Mouse (Mus musculus) 416B (cell line): ENCODE results near the gene Ltbp1.
"Not testable (repeated sequence)": the region's sequence is repeated elsewhere in the genome, so short reads cannot be mapped to it uniquely, and the experiment has no call there.

Experiments
- DNase-seq: peaks from one replicate; pipeline ENCODE4 v3.0.0; 2011; ENCODE audit warnings: low read depth

Ltbp1 gene

DNA sequence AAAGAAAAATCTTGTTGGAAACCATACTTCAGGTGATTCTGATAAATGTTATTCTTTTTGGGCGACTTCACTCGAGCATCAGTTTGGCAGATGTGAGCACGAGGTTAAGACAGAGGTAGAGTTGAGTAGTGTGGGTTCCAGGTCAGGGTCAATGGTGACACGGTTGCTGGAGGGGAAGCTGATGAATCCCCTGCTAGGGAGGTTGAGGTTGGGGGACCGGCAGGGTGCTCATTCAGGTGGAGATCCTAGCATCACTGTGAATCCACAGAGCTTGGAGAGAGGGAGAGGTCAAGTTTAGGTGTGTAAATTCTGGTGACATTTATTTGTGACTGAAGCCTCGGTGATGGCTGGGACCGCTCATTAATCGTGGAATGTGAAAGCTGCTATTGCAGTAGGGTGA is 110.2 kb downstream of the Ltbp1 start:
- DNase-seq = no peak

DNA sequence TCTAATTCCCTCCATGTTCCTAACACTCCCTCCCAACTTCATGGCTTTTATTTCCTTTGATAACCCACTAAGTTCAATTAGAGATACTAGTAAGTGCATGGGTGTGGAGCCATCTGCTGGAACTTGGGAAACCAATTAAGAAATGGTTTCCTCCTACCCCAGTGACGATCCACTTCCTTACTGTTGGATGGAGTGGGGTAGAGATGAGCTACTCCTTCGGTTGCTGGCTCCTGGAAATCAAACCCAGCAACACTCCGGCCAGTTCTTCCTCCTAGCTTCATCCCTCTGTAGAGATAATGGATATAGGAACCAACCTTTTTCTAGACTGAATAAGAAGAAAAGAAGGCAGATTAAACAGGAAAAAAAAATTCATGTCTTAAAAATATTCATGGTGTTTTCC is 113.5 kb downstream of the Ltbp1 start:
- no peak for DNase-seq

DNA sequence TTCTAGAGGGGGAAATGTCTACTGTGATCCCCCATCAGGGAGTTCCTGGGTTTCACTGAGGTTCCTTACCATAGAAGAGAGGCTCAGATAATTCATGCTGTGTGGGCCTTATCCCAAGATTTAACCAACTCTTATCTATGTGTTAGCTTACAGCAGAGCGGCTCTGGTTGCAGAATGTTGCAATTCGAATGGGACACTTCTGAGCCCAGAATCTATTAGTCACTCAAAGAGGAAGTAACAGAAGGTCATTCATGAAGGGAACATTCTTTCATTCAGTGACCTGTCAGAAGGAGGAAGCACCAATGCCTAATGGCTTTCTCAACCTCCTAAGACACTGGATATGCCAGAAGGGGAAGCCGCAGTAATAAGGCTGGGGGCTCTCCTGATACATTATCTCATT is 114.1 kb downstream of the Ltbp1 start:
- DNase-seq = peak; percentile 85

DNA sequence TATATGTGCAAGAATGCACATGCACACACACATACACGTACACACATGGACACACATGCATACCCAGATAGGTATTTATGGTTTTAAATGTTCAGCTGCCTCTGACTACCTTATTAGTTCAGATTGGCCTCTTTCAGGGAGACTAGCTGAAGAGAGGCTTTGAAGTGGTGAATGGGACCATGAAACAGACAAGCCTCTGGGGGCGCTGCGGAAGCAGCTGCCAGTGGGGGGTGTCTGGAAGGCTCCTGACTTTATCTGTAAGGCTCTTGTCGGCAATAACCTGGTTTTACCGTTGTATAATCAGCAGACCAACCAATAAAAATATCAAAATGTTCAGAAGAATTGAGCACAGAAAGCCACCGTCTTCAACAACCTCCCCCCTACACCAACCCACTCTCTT is 114.7 kb downstream of the Ltbp1 start:
- no peak for DNase-seq

DNA sequence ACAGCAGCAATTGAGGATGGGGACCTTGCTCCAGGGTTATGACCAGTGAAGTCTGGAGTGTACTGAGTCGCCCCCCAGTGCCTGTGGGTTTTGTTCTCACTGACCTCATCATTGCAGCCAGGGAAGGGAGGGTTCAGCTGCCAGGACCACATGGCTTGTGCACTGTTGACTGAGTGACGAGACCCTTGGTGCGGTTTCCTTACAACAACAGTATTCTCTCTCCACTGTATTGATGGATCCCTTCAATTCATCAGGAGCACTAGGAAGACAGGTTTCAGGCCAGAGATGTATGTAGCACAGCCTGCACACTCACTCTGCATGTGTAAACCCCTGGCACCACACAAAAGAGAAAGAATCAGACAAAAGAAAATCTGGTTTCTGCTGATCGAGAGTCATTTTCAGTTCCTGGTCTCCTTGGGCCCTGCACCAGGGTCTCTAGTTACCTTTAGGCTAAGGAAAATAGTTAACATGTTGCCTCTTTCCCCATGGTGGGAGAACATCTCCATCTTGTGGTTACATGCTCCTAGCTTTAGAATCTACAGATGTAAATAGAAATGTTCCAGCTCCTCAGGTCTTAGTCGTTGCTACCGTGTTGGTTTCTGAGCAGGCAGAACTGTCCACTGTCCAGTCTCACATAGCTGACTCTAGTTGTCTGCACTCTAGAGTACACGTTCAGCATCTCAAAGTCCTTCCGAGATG is 117.4 kb downstream of the Ltbp1 start:
- peak; percentile 4 for DNase-seq

DNA sequence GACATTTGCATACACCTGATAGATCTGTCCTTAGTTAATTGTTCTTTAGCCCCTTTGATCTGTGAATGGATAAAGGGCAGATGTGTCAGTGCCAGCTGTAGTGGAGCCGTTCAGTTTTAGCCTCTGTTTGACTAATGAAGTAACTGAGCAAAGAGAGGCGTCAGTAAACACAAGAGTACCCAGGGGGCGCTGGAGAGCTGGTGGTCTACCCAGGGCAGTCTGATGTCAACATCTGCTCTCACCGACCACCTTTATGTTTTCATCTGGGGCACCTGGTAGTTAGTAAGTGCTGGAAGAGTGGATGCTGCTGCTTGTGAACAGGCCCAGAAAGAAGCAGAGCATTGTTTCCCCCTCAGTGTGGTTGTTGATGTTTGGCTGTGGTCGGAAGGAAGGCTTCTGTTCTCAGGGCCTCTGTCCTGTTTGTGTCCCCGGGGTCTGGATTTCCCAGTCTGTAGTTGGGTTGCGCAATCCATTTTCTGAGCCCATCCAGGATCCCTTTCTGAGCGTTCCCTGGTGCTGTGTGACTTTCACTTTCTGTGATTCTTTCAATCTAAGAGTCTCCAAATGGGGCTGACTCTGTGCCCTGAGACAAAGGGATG is 123.1 kb downstream of the Ltbp1 start:
- DNase-seq = peak; percentile 9

DNA sequence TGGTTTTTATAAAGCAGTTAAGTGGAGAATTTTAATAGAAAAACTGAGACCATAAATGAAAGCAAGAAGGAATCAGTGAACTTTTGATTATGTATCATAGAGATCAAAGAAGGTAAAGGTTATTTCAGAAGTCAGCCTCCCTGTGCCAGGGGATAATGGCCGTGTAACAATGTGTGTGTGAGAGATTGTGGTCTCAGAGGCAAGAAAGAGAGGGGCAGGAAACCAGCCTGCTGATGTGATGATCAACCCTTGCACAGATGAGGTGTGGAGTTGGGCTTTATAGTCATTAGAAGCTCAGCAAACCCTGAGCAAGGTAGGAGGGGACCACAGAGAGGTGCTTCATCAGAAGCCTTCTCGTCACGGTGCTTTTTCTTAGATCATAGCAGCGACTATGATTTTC is 128.6 kb downstream of the Ltbp1 start:
- DNase-seq = no peak

DNA sequence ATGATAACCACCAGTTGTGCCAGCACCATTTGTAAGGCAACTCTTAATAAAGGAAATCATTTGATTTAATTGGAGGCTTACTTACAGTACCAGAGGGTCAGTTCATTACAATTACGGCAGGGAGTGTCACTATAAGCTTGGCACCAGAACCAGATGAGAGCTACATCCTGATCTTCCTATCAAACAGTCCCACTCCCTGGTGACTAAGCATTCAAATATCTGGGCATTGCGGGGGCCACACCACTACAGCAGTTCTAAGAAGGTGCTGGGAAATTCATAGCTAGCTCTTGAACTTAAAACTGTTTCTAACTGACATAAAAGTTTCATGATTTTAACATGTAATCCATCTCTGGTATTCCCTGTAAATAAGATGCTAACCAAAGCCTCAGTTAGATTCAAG is 134.4 kb downstream of the Ltbp1 start:
- DNase-seq = no peak

DNA sequence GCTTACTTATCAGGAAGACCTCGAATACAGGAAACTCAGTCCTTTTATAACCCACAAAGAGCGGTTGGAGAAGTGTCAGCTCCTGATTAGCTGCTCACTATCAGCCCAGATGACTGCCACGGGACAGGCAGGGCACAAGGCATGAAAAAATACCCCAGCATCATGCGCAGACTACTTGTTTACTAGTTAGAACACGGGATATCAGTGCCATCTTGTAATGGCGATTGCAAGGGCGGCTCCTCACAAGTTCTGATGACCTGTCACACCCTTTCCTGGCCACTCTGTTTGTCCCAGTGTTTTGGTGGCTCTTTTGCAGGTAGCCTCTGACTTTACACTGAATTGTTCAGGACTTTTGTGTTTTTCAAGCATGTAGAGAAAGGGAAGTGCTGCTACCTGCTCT is 137.5 kb downstream of the Ltbp1 start:
- DNase-seq = not testable (repeated sequence)

DNA sequence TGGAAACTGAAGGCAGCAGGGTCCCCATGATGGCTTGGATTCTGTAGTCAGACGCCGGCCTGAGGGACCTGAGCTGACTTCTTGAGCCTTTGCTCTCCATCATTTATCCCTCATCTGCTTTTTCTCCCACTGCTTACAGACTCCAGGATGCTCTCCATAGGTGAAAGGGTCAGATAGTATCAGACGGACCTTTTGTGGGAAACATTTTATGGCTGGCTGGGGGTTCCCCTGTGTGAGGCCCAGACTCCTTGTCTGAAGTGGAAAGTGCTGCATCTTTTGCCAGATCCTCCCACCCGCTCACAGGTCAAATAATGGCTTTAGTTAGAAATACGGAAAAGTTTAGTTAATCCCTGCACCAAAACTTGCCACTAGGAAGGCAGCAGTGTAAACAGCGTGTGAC is 138.6 kb downstream of the Ltbp1 start:
- DNase-seq = no peak

DNA sequence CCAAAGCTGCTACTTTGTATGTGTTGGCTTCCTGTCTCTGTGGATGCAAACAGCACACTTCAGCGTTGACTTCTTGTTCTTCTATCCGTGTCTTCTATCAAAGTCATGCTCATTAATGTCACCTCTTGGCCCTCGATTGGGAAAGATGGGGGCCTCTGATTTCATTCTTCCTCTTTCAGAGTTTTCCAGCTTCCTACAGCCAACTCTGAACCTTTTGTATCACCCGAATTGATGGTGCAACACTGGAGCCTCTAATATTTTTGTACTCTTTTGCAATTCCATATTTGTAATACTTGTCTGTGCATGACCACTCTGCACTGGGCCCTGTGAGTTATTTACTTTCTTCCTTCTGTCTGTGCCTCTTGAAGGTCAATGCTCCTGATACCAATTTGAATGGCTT is 141.8 kb downstream of the Ltbp1 start:
- DNase-seq = peak; percentile 23

DNA sequence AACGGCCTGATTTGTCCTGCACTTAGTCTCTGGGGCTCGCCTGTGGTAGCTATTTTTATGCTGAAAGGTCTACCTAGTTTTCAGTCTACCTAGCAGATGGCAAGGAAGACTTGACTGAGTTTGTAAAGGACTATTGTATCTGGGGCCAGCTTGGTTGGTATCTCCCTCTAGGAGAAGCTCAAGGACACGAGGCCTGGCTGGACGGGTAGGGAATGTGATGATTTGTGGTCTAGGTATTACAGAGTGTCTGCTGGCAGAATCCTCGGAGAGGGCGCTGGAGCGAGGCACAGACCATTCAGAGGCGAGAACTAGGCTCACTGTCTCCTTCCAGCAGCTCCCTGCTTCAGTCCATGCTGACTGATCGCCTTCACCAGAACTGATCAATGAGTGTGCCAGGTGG is 146.4 kb downstream of the Ltbp1 start:
- DNase-seq = no peak

DNA sequence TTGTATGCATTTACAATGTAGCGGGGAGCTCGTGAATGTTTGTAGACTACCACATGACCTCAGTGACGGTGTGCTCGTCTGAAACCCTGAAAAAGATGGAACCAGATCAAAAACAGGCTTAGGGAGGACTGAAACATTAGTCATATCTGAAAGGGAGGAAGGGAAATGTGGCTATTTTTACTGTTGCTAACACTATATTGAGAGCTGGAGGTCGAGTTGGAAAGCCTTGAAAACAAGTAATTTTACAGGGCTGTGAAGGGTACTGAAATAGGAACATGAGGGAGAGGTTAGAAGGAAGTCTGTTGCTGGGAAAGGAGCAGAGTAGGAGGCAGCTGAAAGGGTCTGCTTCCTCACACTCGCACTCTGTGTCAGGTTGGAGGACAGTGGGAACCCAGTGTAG is 147.7 kb downstream of the Ltbp1 start:
- no peak for DNase-seq

DNA sequence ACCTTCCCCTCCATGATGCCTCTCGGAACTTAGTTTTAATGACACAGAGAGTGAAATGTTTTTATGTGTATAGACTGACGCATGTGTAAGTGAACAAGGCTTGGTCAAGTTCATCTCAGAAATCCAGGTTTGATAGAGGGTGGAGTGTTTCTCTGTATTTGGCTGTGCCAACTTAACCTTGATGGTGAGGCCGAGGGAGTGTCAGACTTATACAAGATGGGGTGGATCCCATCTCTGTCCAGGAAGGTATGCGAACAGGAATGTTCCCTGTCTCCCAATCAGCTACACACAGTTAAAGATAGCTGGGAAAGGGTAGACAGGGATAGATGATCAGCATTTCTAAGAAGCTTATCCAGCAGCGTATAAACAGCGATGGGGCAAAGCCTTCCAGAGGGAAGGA is 153.0 kb downstream of the Ltbp1 start:
- DNase-seq = no peak

DNA sequence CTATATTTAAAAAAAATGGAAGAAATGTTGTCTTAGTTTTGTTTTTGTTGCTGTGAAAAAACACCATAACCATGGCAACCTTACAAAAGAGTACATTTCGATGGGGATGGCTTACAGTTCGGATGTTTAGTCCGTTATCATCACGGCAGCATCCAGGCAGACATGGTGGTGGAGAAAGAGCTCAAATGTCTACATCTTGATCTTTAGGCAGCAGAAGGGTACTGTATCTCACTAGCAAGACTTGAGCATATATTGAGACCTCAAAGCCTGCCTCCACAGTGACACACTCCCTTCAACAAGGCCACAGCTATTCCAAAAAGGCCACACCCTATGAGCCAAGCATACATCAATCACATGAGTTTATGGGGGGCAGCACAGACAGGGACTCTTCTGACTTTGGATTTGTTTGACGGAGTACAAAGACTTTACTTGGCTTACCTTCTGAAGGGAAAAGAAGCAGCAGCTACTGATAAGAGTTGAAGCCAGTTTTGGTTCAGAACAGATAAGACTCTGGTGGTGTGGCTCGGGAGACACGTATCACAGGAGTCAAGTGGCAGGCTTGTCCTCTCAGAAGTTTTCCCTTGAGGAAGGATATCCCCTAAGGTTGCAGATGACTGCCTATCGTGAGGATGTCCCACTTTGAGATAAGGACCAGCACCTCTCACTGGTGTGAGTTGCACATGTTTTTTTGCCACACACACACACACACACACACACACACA is 153.9 kb downstream of the Ltbp1 start:
- no peak for DNase-seq

DNA sequence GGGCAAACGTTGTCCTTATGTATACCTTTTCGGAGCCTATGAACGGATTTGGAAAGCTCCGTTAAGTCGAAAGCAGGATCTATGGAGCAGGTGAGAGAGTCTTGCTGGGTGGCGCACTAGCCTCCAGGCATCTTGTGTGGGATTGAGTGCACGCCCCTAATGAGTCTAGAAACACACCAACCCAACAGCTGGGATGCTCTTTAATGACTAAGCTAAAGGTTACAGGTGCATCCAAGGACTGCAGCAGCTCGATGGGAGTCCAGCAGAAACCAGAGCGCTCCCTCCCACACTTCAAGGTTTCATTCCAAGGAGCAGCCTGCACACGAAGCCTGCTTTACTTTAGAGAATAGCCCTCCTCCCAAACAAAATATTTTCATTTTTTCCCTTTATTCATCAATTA is 155.7 kb downstream of the Ltbp1 start:
- DNase-seq = no peak

DNA sequence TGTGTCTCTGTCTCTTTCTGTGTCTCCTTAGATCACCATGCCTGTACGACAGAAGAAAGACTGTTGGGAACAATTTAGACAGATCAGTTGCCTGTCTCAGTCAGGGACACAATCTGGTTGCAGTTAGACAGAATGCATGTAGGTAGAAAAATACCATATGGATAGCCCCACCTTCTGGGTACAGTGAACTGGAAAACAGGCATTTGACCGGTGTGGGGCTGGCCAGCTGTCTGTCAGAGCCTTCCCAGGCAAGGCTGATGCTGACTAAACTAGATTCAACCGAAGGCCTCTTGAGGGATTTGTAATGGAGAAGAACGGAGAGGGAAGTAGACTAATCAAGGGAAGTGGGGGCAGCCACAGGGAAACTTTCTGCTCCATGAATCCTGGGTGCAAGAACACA is 156.6 kb downstream of the Ltbp1 start:
- no peak for DNase-seq

DNA sequence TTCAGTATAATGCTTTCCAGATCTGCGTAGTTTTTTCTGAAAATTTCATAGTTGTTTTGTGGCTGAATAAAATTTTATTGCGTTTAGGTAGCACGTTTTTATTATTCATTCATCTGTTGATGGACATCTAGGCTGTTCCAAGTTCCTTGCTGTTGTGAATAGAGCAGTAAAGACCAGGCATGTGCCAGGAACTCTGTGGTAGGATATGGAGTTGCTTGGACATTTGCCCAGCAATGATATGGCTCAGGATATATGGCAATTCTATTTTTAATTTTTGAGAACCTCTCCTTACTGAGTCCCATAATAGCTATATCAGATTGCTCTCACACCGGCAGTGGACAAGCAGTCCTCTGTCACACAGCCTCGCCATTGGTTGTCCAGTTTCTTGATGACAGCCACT is 159.2 kb downstream of the Ltbp1 start:
- DNase-seq = no peak

DNA sequence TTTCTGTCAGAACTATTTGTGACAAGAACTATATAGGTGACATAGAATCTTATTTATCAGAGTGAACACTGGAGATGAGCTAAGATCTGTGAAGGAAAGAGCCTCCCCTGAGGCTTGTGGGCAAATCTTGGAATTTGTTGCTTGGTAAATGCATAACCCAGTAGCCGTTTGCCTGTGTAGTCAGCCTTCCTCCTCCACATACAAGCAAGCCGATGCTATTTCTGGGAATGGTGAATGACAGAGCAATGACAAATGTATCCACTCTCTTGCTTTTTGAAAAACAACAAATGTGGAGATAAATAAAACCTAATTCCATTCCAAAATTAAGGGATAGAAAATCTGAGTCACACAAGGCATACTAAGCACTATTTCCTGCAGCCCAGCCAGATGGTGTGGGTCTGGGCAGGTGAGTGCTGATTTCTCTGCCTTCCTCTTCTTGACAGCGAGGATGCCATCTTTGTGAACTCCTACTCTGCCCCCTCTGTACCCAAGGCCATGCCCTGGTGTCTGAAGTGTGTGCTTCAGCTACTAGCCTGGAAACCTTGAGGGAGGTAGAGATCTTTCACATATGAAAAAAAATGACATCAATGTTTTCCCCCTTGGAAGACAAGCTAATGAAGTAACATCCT is 163.3 kb downstream of the Ltbp1 start:
- no peak for DNase-seq

DNA sequence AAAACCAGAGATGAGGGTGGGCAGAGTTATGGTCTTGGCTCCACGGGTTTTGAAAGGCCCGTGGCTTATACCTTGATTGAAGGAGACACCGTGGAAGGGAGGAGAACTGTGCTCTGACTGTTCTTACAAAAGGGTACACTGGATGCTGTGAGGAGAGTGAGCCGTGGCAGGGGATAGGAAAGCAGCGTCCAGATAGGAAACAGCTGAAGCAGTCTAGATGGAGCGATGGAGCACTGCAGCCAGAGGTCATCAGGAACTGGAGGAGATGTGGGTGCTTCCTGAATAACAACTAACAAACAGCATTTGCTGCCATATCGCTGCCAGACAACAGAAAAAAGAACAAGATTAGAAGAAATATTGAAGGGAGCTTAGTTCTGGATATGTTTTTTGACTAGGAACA is 166.3 kb downstream of the Ltbp1 start:
- no peak for DNase-seq

DNA sequence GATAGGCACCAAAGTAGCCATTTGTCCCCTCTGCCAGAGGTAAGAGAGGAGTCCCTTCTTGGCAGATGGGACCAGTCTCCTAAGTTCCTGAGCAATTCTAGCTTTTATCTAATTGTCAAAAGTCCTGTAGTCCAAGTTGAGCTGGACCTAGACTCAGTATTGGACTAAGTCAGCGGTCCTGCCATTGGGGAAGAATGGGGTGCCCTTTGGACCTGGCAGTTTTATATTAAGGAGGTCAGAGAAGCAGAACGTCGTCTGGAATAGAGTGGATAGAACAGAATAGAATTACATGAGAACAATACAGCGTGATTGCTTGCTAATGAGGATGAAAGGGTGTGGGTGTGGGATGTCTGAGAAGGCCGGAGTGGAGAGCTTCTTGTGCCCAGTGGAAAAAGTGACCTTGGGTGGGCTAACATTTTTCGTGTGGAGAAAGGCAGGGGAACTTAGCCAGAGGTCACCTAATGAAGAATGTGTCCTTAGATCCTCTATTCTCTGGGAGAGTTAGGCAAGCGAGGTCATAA is 167.4 kb downstream of the Ltbp1 start:
- DNase-seq = no peak

DNA sequence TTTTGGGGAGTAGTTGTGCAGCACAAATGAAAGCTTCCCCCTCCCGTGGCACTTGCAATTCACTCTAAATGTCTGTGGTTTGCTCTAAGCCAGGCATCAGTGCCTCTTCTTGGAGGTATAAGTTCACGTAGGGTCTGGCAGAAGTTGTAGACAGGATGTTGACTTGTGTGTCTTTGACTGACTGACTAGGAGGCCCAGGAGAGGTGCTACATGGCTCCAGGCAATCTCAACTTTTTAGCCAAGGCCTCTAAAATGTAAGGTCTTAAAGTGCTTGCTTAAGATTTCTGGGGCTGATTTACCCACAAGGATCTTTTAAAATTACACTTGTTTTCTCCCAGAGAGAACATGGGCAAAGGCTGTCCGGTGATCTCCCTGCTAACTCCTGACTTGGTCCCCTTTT is 169.1 kb downstream of the Ltbp1 start:
- no peak for DNase-seq
